8 mouse cellular contexts compared by ENCODE assay signal in the genomic region with DNA sequence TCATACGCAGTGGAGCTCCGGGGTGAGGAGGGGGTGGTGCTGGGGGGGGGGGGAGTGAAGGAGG. TPM values are rescaled to one million over a fixed set of nuclear protein-coding genes. Genes with fewer than 3 reads are reported as not detected.
DNase-seq lines count a peak whose midpoint lies in the region; ATAC-seq and TF ChIP-seq lines count a peak whose summit lies in the region.

A gene (minus strand): TSS at position 26 of the 64 bp plus-strand sequence.

- no peaks in the 10 kb centered on the region for H3K27me3 ChIP-seq in lung, embryonic 14.5 days (ENCODE audit: insufficient read depth, low read length)
- no peaks in the 10 kb centered on the region for H3K27me3 ChIP-seq in embryonic facial prominence, embryonic 11.5 days (ENCODE audit: control insufficient read depth, insufficient read depth, low read length)
- no peaks in the 10 kb centered on the region for H3K27me3 ChIP-seq in heart, embryonic 13.5 days (replicated peaks)
- no peaks in the 10 kb centered on the region for H3K27me3 ChIP-seq in neural tube, embryonic 12.5 days (replicated peaks)

- no peaks in the 10 kb centered on the region for H3K9me3 ChIP-seq in lung, embryonic 14.5 days (ENCODE audit: low read depth, low read length)
- H3K9me3 ChIP-seq in embryonic facial prominence, embryonic 11.5 days (replicated peaks; ENCODE audit: control insufficient read depth, low read length) = no peaks in the 10 kb centered on the region
- no peaks in the 10 kb centered on the region for H3K9me3 ChIP-seq in heart, embryonic 13.5 days
- no peaks in the 10 kb centered on the region for H3K9me3 ChIP-seq in neural tube, embryonic 12.5 days

- peak within 1 kb of the TSS; percentile 94 for H3K4me3 ChIP-seq in lung, embryonic 14.5 days (ENCODE audit: low read depth, low read length)
- peak within 1 kb of the TSS; percentile 82 for H3K4me3 ChIP-seq in embryonic facial prominence, embryonic 11.5 days (ENCODE audit: low read depth, low read length)
- peak within 1 kb of the TSS; percentile 89 for H3K4me3 ChIP-seq in heart, embryonic 13.5 days
- H3K4me3 ChIP-seq in neural tube, embryonic 12.5 days = peak within 1 kb of the TSS; percentile 85

- H3K36me3 ChIP-seq in lung, embryonic 14.5 days (ENCODE audit: insufficient read depth) = no peaks in the 10 kb centered on the region
- H3K36me3 ChIP-seq in embryonic facial prominence, embryonic 11.5 days (replicated peaks; ENCODE audit: control insufficient read depth, insufficient read depth, low read depth, low read length) = no peaks in the 10 kb centered on the region
- no peaks in the 10 kb centered on the region for H3K36me3 ChIP-seq in heart, embryonic 13.5 days
- H3K36me3 ChIP-seq in neural tube, embryonic 12.5 days = no peaks in the 10 kb centered on the region

- peak within 1 kb of the TSS; percentile 94 for H3K27ac ChIP-seq in lung, embryonic 14.5 days (ENCODE audit: low read depth)
- H3K27ac ChIP-seq in embryonic facial prominence, embryonic 11.5 days (replicated peaks; ENCODE audit: low read depth, low read length) = peak within 1 kb of the TSS; percentile 87
- peak within 1 kb of the TSS; percentile 97 for H3K27ac ChIP-seq in heart, embryonic 13.5 days (replicated peaks)
- H3K27ac ChIP-seq in neural tube, embryonic 12.5 days = peak within 1 kb of the TSS; percentile 90

- no peak for TF ChIP-seq CTCF in lung, embryonic 14.5 days (IDR thresholded peaks at IDR 0.05; ENCODE audit: low read depth)

- WGBS in lung, embryonic 14.5 days = 0% methylated on average over 2 of the region's 2 CpGs
- WGBS in embryonic facial prominence, embryonic 11.5 days = no CpG with 5 or more reads among the region's 2 CpGs
- 0% methylated on average over 2 of the region's 2 CpGs for WGBS in heart, embryonic 13.5 days
- WGBS in neural tube, embryonic 12.5 days = 0% methylated on average over 2 of the region's 2 CpGs

- H3K4me1 ChIP-seq in lung, embryonic 14.5 days (ENCODE audit: insufficient read depth) = peaks cover 4% of the 10 kb centered on the region; the same call in 1 of the 2 replicates
- H3K4me1 ChIP-seq in embryonic facial prominence, embryonic 11.5 days (ENCODE audit: control insufficient read depth, insufficient read depth, low read length) = no peaks in the 10 kb centered on the region
- peaks cover 15% of the 10 kb centered on the region for H3K4me1 ChIP-seq in heart, embryonic 13.5 days
- peaks cover 8% of the 10 kb centered on the region for H3K4me1 ChIP-seq in neural tube, embryonic 12.5 days

- peak within 1 kb of the TSS; percentile 68 for H3K4me2 ChIP-seq in lung, embryonic 14.5 days
- peak within 1 kb of the TSS; percentile 57 for H3K4me2 ChIP-seq in embryonic facial prominence, embryonic 11.5 days (ENCODE audit: low read depth, low read length)
- H3K4me2 ChIP-seq in heart, embryonic 13.5 days = peak within 1 kb of the TSS; percentile 75
- H3K4me2 ChIP-seq in neural tube, embryonic 12.5 days (replicated peaks) = peak within 1 kb of the TSS; percentile 72

- DNase-seq in lung, embryonic 14.5 days = no peak
- DNase-seq in lung, adult 18-20 months = no peak
- DNase-seq in embryonic facial prominence, embryonic 11.5 days (ENCODE audit: low spot score) = no peak
- no peak for DNase-seq in left cerebral cortex, postnatal 25 days (ENCODE audit: low spot score in 2 of 2)
- DNase-seq in thymus, postnatal 36 days = no peak
- no peak for DNase-seq in yolk sac, embryonic 10.5 days (ENCODE audit: low spot score)

- intact Hi-C loops in left cerebral cortex, postnatal 25 days (cut with DNase I) = no loop called here

- peak within 1 kb of the TSS; percentile 93 for H3K9ac ChIP-seq in lung, embryonic 14.5 days
- peak within 1 kb of the TSS; percentile 86 for H3K9ac ChIP-seq in embryonic facial prominence, embryonic 11.5 days (replicated peaks; ENCODE audit: low read length)
- H3K9ac ChIP-seq in heart, embryonic 13.5 days = peak within 1 kb of the TSS; percentile 93
- H3K9ac ChIP-seq in neural tube, embryonic 12.5 days = peak within 1 kb of the TSS; percentile 79

- no peak for ATAC-seq in lung, embryonic 14.5 days (ENCODE audit: insufficient read depth)
- no peak for ATAC-seq in embryonic facial prominence, embryonic 11.5 days (replicated peaks; ENCODE audit: insufficient number of reproducible peaks, low FRiP score, low TSS enrichment, low read depth)
- no peak for ATAC-seq in heart, embryonic 13.5 days (ENCODE audit: extremely low read depth, insufficient number of reproducible peaks, low FRiP score, low TSS enrichment)
- no peak for ATAC-seq in neural tube, embryonic 12.5 days (ENCODE audit: low FRiP score, low read depth)

RNA-seq across cellular contexts. Expression of the gene that starts here (rescaled TPM):
- polyA plus RNA-seq in lung, embryonic 14.5 days (2014; fragmentation: Nextera tagmentation; extraction: Ambion mirVana) = 109 and 110 TPM in 2 replicates
- polyA plus RNA-seq in embryonic facial prominence, embryonic 11.5 days (2014; fragmentation: Nextera tagmentation; extraction: Ambion mirVana) = 136 and 148 TPM in 2 replicates
- 80.3 and 81.7 TPM in 2 replicates for polyA plus RNA-seq in heart, embryonic 13.5 days (2015; fragmentation: Nextera tagmentation; extraction: Ambion mirVana)
- 10 to 100 TPM; 77.1 to 77.3 TPM for total RNA-seq in left cerebral cortex, postnatal 25 days (2021)
- polyA plus RNA-seq in neural tube, embryonic 12.5 days (2016; fragmentation: Nextera tagmentation; extraction: Ambion mirVana) = 110 and 129 TPM in 2 replicates
